Mouse (Mus musculus) small intestine, adult 10 weeks (tissue): ENCODE measurements around the gene Rnf11. TPM values are rescaled to one million over a fixed set of nuclear protein-coding genes. Genes with fewer than 3 reads are reported as not detected.

Source experiments
- polyA plus RNA-seq: library from polyadenylated mRNA; stranded (reverse); fragments of 350-450 nt; fragmentation: Illumina TruSeq; extraction: RNeasy Lipid Tissue Mini Kit (QIAGEN cat#74804); gene quantifications from one replicate; pipeline ENCODE4 v1.2.3, GENCODE M21; 2014; ENCODE audit warnings: low replicate concordance

The Rnf11 gene
- polyA plus RNA-seq: 194 TPM

GRCm38 (mm10) chr4:109484621-109485020 is at the start of gene Rnf11:
Gene Rnf11 (minus strand): TSS chr4:109484728.

GRCm38 (mm10) chr4:109531111-109531510 is 46.6 kb upstream of the Rnf11 start, which contains the start of gene 4930522H14Rik:
Gene 4930522H14Rik (minus strand): TSS chr4:109531297.

GRCm38 (mm10) chr4:109406486-109407175 is 77.9 kb downstream of the Rnf11 start, which contains the start of gene Ttc39a:
Gene Ttc39a (plus strand): TSS chr4:109406623.

Other genes with a start within 250 kb of the Rnf11 start
- gene Eps15, start 204.5 kb downstream of the Rnf11 start, polyA plus RNA-seq: 85.1 TPM
- gene Ttc39a, start 78.1 kb downstream of the Rnf11 start, polyA plus RNA-seq: 5.5 TPM
- gene 4930522H14Rik, start 46.6 kb upstream of the Rnf11 start, polyA plus RNA-seq: not detected
- gene Cdkn2c, start 182.5 kb upstream of the Rnf11 start, polyA plus RNA-seq: 9.8 TPM
- gene Faf1, start 191.9 kb upstream of the Rnf11 start, polyA plus RNA-seq: 97.5 TPM